Mouse (Mus musculus) embryonic facial prominence, embryonic 13.5 days (tissue): ENCODE measurements at regions not wholly inside any gene's neighbourhood (a gene's known extent, or its start where the extent isn't known, plus 50 kb on each side); places are given as distances from the start of the nearest gene placed in this dataset.

ENCODE experiments used
- ATAC-seq: fragments of 200-750 bp; cut with Nextera tagmentation; 2 replicates; pipeline ENCODE4 v1.8.0; 2017; ENCODE audit warnings: low read depth; ENCODE audit not compliant: insufficient number of reproducible peaks, insufficient read depth, low FRiP score, low TSS enrichment
- H3K27ac ChIP-seq: fragments of 300-500 bp; sonication (generic); 2 replicates; pipeline ENCODE4 v1.5.1; 2015; ENCODE audit warnings: moderate library complexity, mild to moderate bottlenecking, inconsistent platforms
- H3K27me3 ChIP-seq: fragments of 300-500 bp; sonication (generic); 2 replicates; pipeline ENCODE4 v1.6.1; 2015; ENCODE audit warnings: mild to moderate bottlenecking, inconsistent platforms
- H3K36me3 ChIP-seq: fragments of 300-500 bp; sonication (generic); 2 replicates; pipeline ENCODE4 v1.6.1; 2015; ENCODE audit warnings: mild to moderate bottlenecking, inconsistent platforms
- H3K4me1 ChIP-seq: fragments of 300-500 bp; sonication (generic); 2 replicates; pipeline ENCODE4 v1.6.1; 2015; ENCODE audit warnings: inconsistent platforms
- H3K4me2 ChIP-seq: fragments of 300-500 bp; sonication (generic); 2 replicates; pipeline ENCODE4 v1.6.1; 2015; ENCODE audit warnings: moderate library complexity, mild to moderate bottlenecking, inconsistent platforms
- H3K4me3 ChIP-seq: fragments of 300-500 bp; sonication (generic); 2 replicates; pipeline ENCODE4 v1.5.1; 2015; ENCODE audit warnings: mild to moderate bottlenecking, inconsistent platforms
- H3K9ac ChIP-seq: fragments of 300-500 bp; sonication (generic); 2 replicates; pipeline ENCODE4 v1.6.1; 2015; ENCODE audit warnings: mild to moderate bottlenecking, inconsistent platforms
- H3K9me3 ChIP-seq: fragments of 300-500 bp; sonication (generic); 2 replicates; pipeline ENCODE4 v1.6.1; 2016; ENCODE audit warnings: inconsistent platforms
- WGBS: fragments of 180-500 bp; shearing (Covaris S2); methylation state at CpG from one replicate; pipeline ENCODE4 v1.1.7; 2015; ENCODE audit warnings: mixed read lengths; 5-methylcytosine and 5-hydroxymethylcytosine counted together

GRCm38 (mm10) chr2:160455617-160456016, 88.8 kb upstream of the Mafb start:
- H3K9ac ChIP-seq, result no peak overlapping the region
- H3K27ac ChIP-seq, result no peak overlapping the region
- no peak overlapping the region for H3K4me2 ChIP-seq
- no peak overlapping the region for H3K4me3 ChIP-seq
- H3K4me1 ChIP-seq, result peaks cover 18% of the 10 kb centered on the region
- no peak for ATAC-seq
- H3K36me3 ChIP-seq, result no peaks in the 10 kb centered on the region
- H3K9me3 ChIP-seq, result no peaks in the 10 kb centered on the region
- no peaks in the 10 kb centered on the region for H3K27me3 ChIP-seq
- WGBS, result 76% methylated on average over 10 of the region's 10 CpGs

- no peaks in the 10 kb centered on the region for H3K9me3 ChIP-seq
These were observed 89.8 kb upstream of the Mafb start for GRCm38 (mm10) chr2:160456681-160457080.

GRCm38 (mm10) chr2:160471561-160471960, 104.7 kb upstream of the Mafb start:
- no peak for ATAC-seq

More at GRCm38 (mm10) chr2:160456681-160457080, 89.8 kb upstream of the Mafb start:
- ATAC-seq, result no peak
- Histone ChIP-seq H3K36me3 (no peaks in the 10 kb centered on the region), H3K27me3 (no peaks in the 10 kb centered on the region), H3K4me1 (peaks cover 8% of the 10 kb centered on the region), H3K4me3 (no peak overlapping the region), H3K27ac (no peak overlapping the region), H3K9ac (no peak overlapping the region), H3K4me2 (no peak overlapping the region)
- WGBS, result 76% methylated on average over 8 of the region's 8 CpGs

GRCm38 (mm10) chr2:160476181-160476580, 109.3 kb upstream of the Mafb start:
- H3K36me3 ChIP-seq, result no peaks in the 10 kb centered on the region

More at GRCm38 (mm10) chr2:160471561-160471960, 104.7 kb upstream of the Mafb start:
- H3K9me3 ChIP-seq, result no peaks in the 10 kb centered on the region
- H3K4me3 ChIP-seq, result no peak overlapping the region
- H3K27me3 ChIP-seq, result no peaks in the 10 kb centered on the region
- H3K4me1 ChIP-seq, result no peaks in the 10 kb centered on the region; the same call in 1 of the 2 replicates
- no peak overlapping the region for H3K27ac ChIP-seq
- 75% methylated on average over 4 of the region's 4 CpGs for WGBS
- H3K36me3 ChIP-seq, result no peaks in the 10 kb centered on the region
- H3K9ac ChIP-seq, result no peak overlapping the region
- no peak overlapping the region for H3K4me2 ChIP-seq

GRCm38 (mm10) chr2:160479240-160479639, 112.4 kb upstream of the Mafb start:
- H3K27ac ChIP-seq, result no peak overlapping the region
- no peak overlapping the region for H3K4me3 ChIP-seq
- no peaks in the 10 kb centered on the region for H3K27me3 ChIP-seq
- 48% methylated on average over 7 of the region's 7 CpGs for WGBS
- peaks cover 8% of the 10 kb centered on the region; the same call in 1 of the 2 replicates for H3K4me1 ChIP-seq
- no peaks in the 10 kb centered on the region for H3K9me3 ChIP-seq
- no peak for ATAC-seq
- H3K9ac ChIP-seq, result no peak overlapping the region
- H3K36me3 ChIP-seq, result no peaks in the 10 kb centered on the region
- no peak overlapping the region for H3K4me2 ChIP-seq

More at GRCm38 (mm10) chr2:160476181-160476580, 109.3 kb upstream of the Mafb start:
- no peak overlapping the region for H3K4me2 ChIP-seq
- no peaks in the 10 kb centered on the region for H3K9me3 ChIP-seq
- H3K4me3 ChIP-seq, result no peak overlapping the region
- no peak for ATAC-seq
- 71% methylated on average over 3 of the region's 3 CpGs for WGBS
- no peak overlapping the region for H3K27ac ChIP-seq
- no peak overlapping the region for H3K9ac ChIP-seq
- H3K4me1 ChIP-seq, result peaks cover 8% of the 10 kb centered on the region; the same call in 1 of the 2 replicates
- no peaks in the 10 kb centered on the region for H3K27me3 ChIP-seq

- Histone ChIP-seq H3K4me2 (no peak overlapping the region), H3K4me3 (no peak overlapping the region), H3K36me3 (no peaks in the 10 kb centered on the region), H3K4me1 (no peaks in the 10 kb centered on the region), H3K27me3 (0 out of 2 replicates have a peak, but pooled peaks cover 2% of the 10 kb centered on the region), H3K9ac (no peak overlapping the region), H3K27ac (no peak overlapping the region), H3K9me3 (no peaks in the 10 kb centered on the region)
- ATAC-seq, result no peak
- 85% methylated on average over 5 of the region's 5 CpGs for WGBS
These were observed 118.2 kb upstream of the Mafb start for GRCm38 (mm10) chr2:160485097-160485496.

GRCm38 (mm10) chr2:160485515-160485914, 118.7 kb upstream of the Mafb start:
- ATAC-seq, result no peak
- H3K4me2 ChIP-seq, result no peak overlapping the region
- no peaks in the 10 kb centered on the region for H3K9me3 ChIP-seq

GRCm38 (mm10) chr2:160499726-160500125, 132.9 kb upstream of the Mafb start:
- no peak overlapping the region for H3K9ac ChIP-seq
- H3K9me3 ChIP-seq, result no peaks in the 10 kb centered on the region
- H3K27me3 ChIP-seq, result no peaks in the 10 kb centered on the region
- H3K4me2 ChIP-seq, result no peak overlapping the region
- H3K36me3 ChIP-seq, result no peaks in the 10 kb centered on the region
- ATAC-seq, result no peak
- WGBS, result 23% methylated on average over 1 of the region's 1 CpGs
- no peak overlapping the region for H3K4me3 ChIP-seq
- H3K27ac ChIP-seq, result no peak overlapping the region
- 0 out of 2 replicates have a peak, but pooled peaks cover 4% of the 10 kb centered on the region for H3K4me1 ChIP-seq

More at GRCm38 (mm10) chr2:160485515-160485914, 118.7 kb upstream of the Mafb start:
- H3K4me3 ChIP-seq, result no peak overlapping the region
- H3K9ac ChIP-seq, result no peak overlapping the region
- no peak overlapping the region for H3K27ac ChIP-seq
- H3K4me1 ChIP-seq, result no peaks in the 10 kb centered on the region
- 72% methylated on average over 5 of the region's 5 CpGs for WGBS
- no peaks in the 10 kb centered on the region for H3K36me3 ChIP-seq
- 0 out of 2 replicates have a peak, but pooled peaks cover 2% of the 10 kb centered on the region for H3K27me3 ChIP-seq

- no peak overlapping the region for H3K27ac ChIP-seq
- H3K4me2 ChIP-seq, result no peak overlapping the region
- no peak for ATAC-seq
- H3K9me3 ChIP-seq, result no peaks in the 10 kb centered on the region
- no peak overlapping the region for H3K9ac ChIP-seq
- H3K4me1 ChIP-seq, result 0 out of 2 replicates have a peak, but pooled peaks cover 4% of the 10 kb centered on the region
- no peaks in the 10 kb centered on the region for H3K27me3 ChIP-seq
- H3K4me3 ChIP-seq, result no peak overlapping the region
- 82% methylated on average over 2 of the region's 2 CpGs for WGBS
- H3K36me3 ChIP-seq, result no peaks in the 10 kb centered on the region
These were observed 136.0 kb upstream of the Mafb start for GRCm38 (mm10) chr2:160502901-160503300.

GRCm38 (mm10) chr2:160503597-160504393, 136.9 kb upstream of the Mafb start:
- no peaks in the 10 kb centered on the region; the same call in 1 of the 2 replicates for H3K9me3 ChIP-seq
- no peaks in the 10 kb centered on the region for H3K27me3 ChIP-seq
- H3K4me1 ChIP-seq, result 0 out of 2 replicates have a peak, but pooled peaks cover 4% of the 10 kb centered on the region
- H3K4me3 ChIP-seq, result no peak overlapping the region
- H3K36me3 ChIP-seq, result no peaks in the 10 kb centered on the region
- H3K9ac ChIP-seq, result no peak overlapping the region
- no peak for ATAC-seq
- WGBS, result 73% methylated on average over 16 of the region's 16 CpGs
- no peak overlapping the region for H3K27ac ChIP-seq
- H3K4me2 ChIP-seq, result no peak overlapping the region

- 82% methylated on average over 4 of the region's 4 CpGs for WGBS
- Histone ChIP-seq H3K9me3 (no peaks in the 10 kb centered on the region; the same call in 1 of the 2 replicates), H3K36me3 (no peaks in the 10 kb centered on the region), H3K27ac (no peak overlapping the region), H3K4me3 (no peak overlapping the region), H3K4me1 (0 out of 2 replicates have a peak, but pooled peaks cover 2% of the 10 kb centered on the region), H3K9ac (no peak overlapping the region), H3K27me3 (no peaks in the 10 kb centered on the region), H3K4me2 (no peak overlapping the region)
- no peak for ATAC-seq
These were observed 137.5 kb upstream of the Mafb start for GRCm38 (mm10) chr2:160504394-160504657.

- H3K9me3 ChIP-seq, result no peaks in the 10 kb centered on the region; the same call in 1 of the 2 replicates
- WGBS, result 78% methylated on average over 9 of the region's 9 CpGs
- H3K4me2 ChIP-seq, result no peak overlapping the region
- ATAC-seq, result no peak
- H3K36me3 ChIP-seq, result no peaks in the 10 kb centered on the region
- H3K27me3 ChIP-seq, result no peaks in the 10 kb centered on the region
- H3K4me3 ChIP-seq, result no peak overlapping the region
- no peak overlapping the region for H3K9ac ChIP-seq
- no peak overlapping the region for H3K27ac ChIP-seq
- H3K4me1 ChIP-seq, result 0 out of 2 replicates have a peak, but pooled peaks cover 6% of the 10 kb centered on the region
These were observed 138.3 kb upstream of the Top1 start for GRCm38 (mm10) chr2:160507371-160507770.
